Mouse (Mus musculus) kidney, embryonic 16.5 days (tissue): Measurements from ENCODE around the gene Dglucy. TPM values are rescaled to one million over a fixed set of nuclear protein-coding genes. Genes with fewer than 3 reads are reported as not detected.
A peak's percentile ranks its signal among the peaks of the same experiment; 100 is the strongest.

Source experiments
- ATAC-seq: fragments of 200-750 bp; cut with Nextera tagmentation; 2 replicates; pipeline ENCODE4 v1.8.0; 2017; ENCODE audit warnings: moderate TSS enrichment; ENCODE audit not compliant: low FRiP score, low TSS enrichment
- H3K27ac ChIP-seq: fragments of 300-500 bp; sonication (generic); 2 replicates; pipeline ENCODE4 v1.5.1; 2014; ENCODE audit warnings: low read length
- H3K27me3 ChIP-seq: fragments of 300-500 bp; sonication (generic); 2 replicates; pipeline ENCODE4 v1.6.1; 2014; ENCODE audit warnings: low read length, control low read depth, mixed read lengths; ENCODE audit not compliant: insufficient read depth
- H3K36me3 ChIP-seq: fragments of 300-500 bp; sonication (generic); 2 replicates; pipeline ENCODE4 v1.6.1; 2014; ENCODE audit warnings: low read length, control low read depth, mixed read lengths; ENCODE audit not compliant: insufficient read depth
- H3K4me1 ChIP-seq: fragments of 300-500 bp; sonication (generic); 2 replicates; pipeline ENCODE4 v1.6.1; 2014; ENCODE audit warnings: low read length, control low read depth, mixed read lengths; ENCODE audit not compliant: insufficient read depth
- H3K4me2 ChIP-seq: fragments of 300-500 bp; sonication (generic); replicated peaks from 2 replicates; pipeline ENCODE4 v1.6.1; 2014; ENCODE audit warnings: low read depth, low read length
- H3K4me3 ChIP-seq: fragments of 300-500 bp; sonication (generic); 2 replicates; pipeline ENCODE4 v1.5.1; 2014; ENCODE audit warnings: mild to moderate bottlenecking, low read length
- H3K9ac ChIP-seq: fragments of 300-500 bp; sonication (generic); replicated peaks from 2 replicates; pipeline ENCODE4 v1.6.1; 2014; ENCODE audit warnings: low read length
- H3K9me3 ChIP-seq: fragments of 300-500 bp; sonication (generic); 2 replicates; pipeline ENCODE4 v1.6.1; 2016; ENCODE audit warnings: low read length, control low read depth
- WGBS: fragments of 180-500 bp; shearing (Covaris S2); extraction: QIAGEN DNeasy Blood & Tissue Kit; methylation state at CpG from one replicate; pipeline ENCODE4 v1.1.7; 2014; 5-methylcytosine and 5-hydroxymethylcytosine counted together
- polyA plus RNA-seq: library from polyadenylated mRNA; unstranded; fragments of >200 nt; fragmentation: Nextera tagmentation; extraction: Ambion mirVana; gene quantifications from 2 replicates; pipeline ENCODE4 v1.2.1, GENCODE M21; 2015

Gene Dglucy
- polyA plus RNA-seq, 1 experiment from 2014 or later, result 3.9 TPM

DNA sequence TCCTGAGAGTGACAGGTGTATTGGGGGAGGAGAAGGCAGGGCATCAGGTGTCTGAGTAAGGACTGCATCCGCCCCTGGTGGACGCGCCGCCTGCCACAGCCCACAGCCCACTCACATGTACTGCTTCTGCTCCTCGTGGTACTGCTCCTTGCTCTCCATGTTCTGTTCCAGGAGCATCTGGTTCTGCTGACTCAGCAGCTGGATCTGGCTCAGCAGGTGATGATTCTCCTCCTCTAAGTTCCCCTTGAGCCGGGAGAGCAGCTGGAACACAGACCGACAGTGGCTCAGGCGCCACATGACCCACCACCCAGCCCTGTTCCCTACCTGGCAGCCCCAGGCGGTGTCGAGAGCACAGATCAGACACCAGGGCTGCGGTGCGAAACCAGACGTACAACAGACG, 152.8 kb downstream of the Dglucy start:
- Histone ChIP-seq H3K4me1 (no peaks in the 10 kb centered on the region), H3K27ac (no peak overlapping the region), H3K9ac (no peak overlapping the region), H3K4me3 (no peak overlapping the region), H3K36me3 (peaks cover 33% of the 10 kb centered on the region), H3K27me3 (no peaks in the 10 kb centered on the region), H3K4me2 (no peak overlapping the region), H3K9me3 (no peaks in the 10 kb centered on the region)
- 96% methylated on average over 14 of the region's 14 CpGs for WGBS
- no peak for ATAC-seq

- no peak for ATAC-seq
- H3K36me3 ChIP-seq, result peaks cover 22% of the 10 kb centered on the region
- 85% methylated on average over 5 of the region's 5 CpGs for WGBS
- H3K27ac ChIP-seq, result no peak overlapping the region
- H3K9ac ChIP-seq, result no peak overlapping the region
- no peak overlapping the region for H3K4me3 ChIP-seq
- no peaks in the 10 kb centered on the region for H3K27me3 ChIP-seq
- no peaks in the 10 kb centered on the region for H3K9me3 ChIP-seq
- no peak overlapping the region for H3K4me2 ChIP-seq
- 0 out of 2 replicates have a peak, but pooled peaks cover 3% of the 10 kb centered on the region for H3K4me1 ChIP-seq
Measured at GRCm38 (mm10) chr12:100934796-100935195, 155.9 kb downstream of the Dglucy start.

- peaks cover 24% of the 10 kb centered on the region for H3K36me3 ChIP-seq
- 0 out of 2 replicates have a peak, but pooled peaks cover 3% of the 10 kb centered on the region for H3K4me1 ChIP-seq
- H3K9me3 ChIP-seq, result no peaks in the 10 kb centered on the region
- H3K4me3 ChIP-seq, result no peak overlapping the region
- H3K9ac ChIP-seq, result no peak overlapping the region
- ATAC-seq, result peak; percentile 47
- no peak overlapping the region for H3K4me2 ChIP-seq
- H3K27ac ChIP-seq, result no peak overlapping the region
- no peaks in the 10 kb centered on the region for H3K27me3 ChIP-seq
- 21% methylated on average over 2 of the region's 2 CpGs for WGBS
Measured at GRCm38 (mm10) chr12:100936116-100936515, 157.3 kb downstream of the Dglucy start.

DNA sequence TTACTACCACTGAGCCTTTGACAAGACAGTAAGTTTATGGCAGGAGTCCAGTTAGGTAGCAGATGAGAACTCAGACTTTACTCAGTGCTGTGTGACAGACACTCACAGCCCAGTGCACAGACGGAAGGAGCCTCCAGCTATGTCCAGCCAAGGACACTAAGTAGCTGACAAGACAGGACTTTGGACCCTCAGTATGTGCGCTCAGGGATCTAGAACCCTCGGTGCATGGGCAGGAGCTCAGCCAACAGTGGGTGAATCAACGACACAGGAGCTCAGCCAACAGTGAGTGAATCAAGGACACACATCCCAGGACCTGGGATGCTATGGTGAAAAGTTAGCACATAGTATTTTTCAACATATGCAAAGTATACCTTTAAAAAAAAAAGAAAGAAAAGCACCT, 157.9 kb downstream of the Dglucy start:
- no peaks in the 10 kb centered on the region for H3K9me3 ChIP-seq
- H3K27me3 ChIP-seq, result no peaks in the 10 kb centered on the region
- H3K27ac ChIP-seq, result peak overlapping the region; percentile 44; the same call in 1 of the 2 replicates
- H3K36me3 ChIP-seq, result peaks cover 18% of the 10 kb centered on the region
- 85% methylated on average over 4 of the region's 4 CpGs for WGBS
- no peak overlapping the region for H3K4me2 ChIP-seq
- no peak overlapping the region; the same call in 1 of the 2 replicates for H3K9ac ChIP-seq
- 0 out of 2 replicates have a peak, but pooled peaks cover 3% of the 10 kb centered on the region for H3K4me1 ChIP-seq
- no peak overlapping the region for H3K4me3 ChIP-seq
- 0 out of 2 replicates have a peak, but pooled peaks have one; percentile 10 for ATAC-seq

DNA sequence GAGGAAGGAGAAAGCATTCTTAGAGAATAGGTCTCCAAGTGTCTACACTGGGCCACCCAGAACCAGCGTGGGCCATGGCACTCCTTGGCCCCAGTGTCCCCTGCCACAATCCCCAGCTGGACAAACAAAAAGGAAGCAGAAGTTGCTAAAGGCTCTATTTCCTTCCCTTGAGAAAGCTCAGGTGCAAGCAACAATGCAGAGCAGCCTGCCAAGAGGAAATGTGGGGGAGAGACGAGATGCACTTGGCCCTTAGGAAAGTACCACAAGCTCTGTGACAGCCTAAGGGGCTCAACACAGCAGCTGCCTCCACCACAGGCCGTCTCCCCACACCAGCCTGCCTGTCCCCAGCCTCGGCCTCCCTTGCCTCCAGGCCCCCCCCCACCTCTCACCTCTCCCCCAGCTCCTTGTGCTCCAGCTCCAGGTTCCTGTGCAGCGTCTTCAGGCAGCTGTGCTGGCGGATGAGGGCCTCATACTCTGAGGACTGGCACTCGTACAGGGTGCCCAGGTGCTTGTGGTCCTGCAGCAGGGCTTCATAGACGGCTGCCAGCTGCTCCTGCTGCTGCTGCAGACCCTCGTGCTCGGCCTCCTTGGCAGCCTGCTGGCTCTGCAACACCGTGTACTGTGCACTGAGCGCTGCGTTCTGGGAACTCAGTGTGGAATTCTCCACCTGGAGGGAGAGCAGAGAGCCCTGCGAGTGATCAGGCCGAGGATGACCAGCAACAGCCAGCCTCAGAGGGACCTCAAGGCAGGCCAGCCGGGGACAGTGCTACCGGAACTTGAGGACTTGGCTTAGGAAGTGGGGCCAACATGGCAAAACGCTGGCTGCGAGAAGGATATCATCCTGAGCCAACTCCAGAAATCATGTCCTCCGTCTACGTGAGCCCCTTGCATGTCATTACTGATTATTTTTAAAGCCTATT, 158.8 kb downstream of the Dglucy start:
- Histone ChIP-seq H3K9ac (peak overlapping the region; percentile 22; the same call in 1 of the 2 replicates), H3K4me1 (0 out of 2 replicates have a peak, but pooled peaks cover 3% of the 10 kb centered on the region), H3K4me3 (no peak overlapping the region), H3K27ac (peak overlapping the region; percentile 81), H3K9me3 (no peaks in the 10 kb centered on the region), H3K36me3 (peaks cover 15% of the 10 kb centered on the region; the same call in 1 of the 2 replicates), H3K27me3 (no peaks in the 10 kb centered on the region), H3K4me2 (no peak overlapping the region)
- peak; percentile 69; the same call in 1 of the 2 replicates for ATAC-seq
- WGBS, result 57% methylated on average over 21 of the region's 21 CpGs

GRCm38 (mm10) chr12:100941361-100941760, 162.5 kb downstream of the Dglucy start:
- Histone ChIP-seq H3K9me3 (no peaks in the 10 kb centered on the region), H3K9ac (no peak overlapping the region), H3K4me1 (0 out of 2 replicates have a peak, but pooled peaks cover 3% of the 10 kb centered on the region), H3K27me3 (no peaks in the 10 kb centered on the region), H3K4me3 (no peak overlapping the region), H3K27ac (no peak overlapping the region), H3K36me3 (peaks cover 25% of the 10 kb centered on the region), H3K4me2 (no peak overlapping the region)
- ATAC-seq, result no peak
- WGBS, result 87% methylated on average over 3 of the region's 3 CpGs

DNA sequence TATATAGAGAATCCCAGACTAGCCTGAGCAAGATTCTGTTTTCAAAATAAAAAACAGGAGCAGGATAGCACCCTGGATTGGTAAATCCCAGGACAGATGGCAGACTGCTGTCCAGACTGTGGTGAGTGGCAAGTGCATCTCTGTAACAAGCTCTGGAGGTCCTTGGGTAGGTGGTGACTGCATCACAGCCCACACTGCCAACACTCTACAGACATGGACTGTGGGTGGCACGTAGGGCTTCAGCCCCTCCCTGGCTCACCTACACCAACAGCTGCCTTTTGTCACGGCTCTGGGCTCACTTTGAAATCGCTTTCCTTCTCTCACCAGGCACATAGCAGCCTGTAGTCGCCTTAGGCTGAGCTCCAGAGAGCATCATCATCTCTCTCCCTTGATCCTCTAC, 164.3 kb downstream of the Dglucy start:
- H3K4me3 ChIP-seq, result no peak overlapping the region
- ATAC-seq, result no peak
- no peaks in the 10 kb centered on the region for H3K27me3 ChIP-seq
- peaks cover 42% of the 10 kb centered on the region for H3K36me3 ChIP-seq
- no peak overlapping the region for H3K27ac ChIP-seq
- no peaks in the 10 kb centered on the region for H3K4me1 ChIP-seq
- no peaks in the 10 kb centered on the region for H3K9me3 ChIP-seq
- 66% methylated on average over 4 of the region's 4 CpGs for WGBS
- H3K9ac ChIP-seq, result no peak overlapping the region
- H3K4me2 ChIP-seq, result no peak overlapping the region

GRCm38 (mm10) chr12:100944921-100945336, 166.1 kb downstream of the Dglucy start:
- Histone ChIP-seq H3K27me3 (no peaks in the 10 kb centered on the region), H3K9ac (no peak overlapping the region), H3K4me3 (no peak overlapping the region), H3K4me1 (no peaks in the 10 kb centered on the region), H3K4me2 (no peak overlapping the region), H3K36me3 (peaks cover 45% of the 10 kb centered on the region), H3K27ac (no peak overlapping the region), H3K9me3 (no peaks in the 10 kb centered on the region)
- 0 out of 2 replicates have a peak, but pooled peaks have one; percentile 15 for ATAC-seq
- WGBS, result 91% methylated on average over 21 of the region's 21 CpGs

GRCm38 (mm10) chr12:100945501-100945900, 166.6 kb downstream of the Dglucy start:
- Histone ChIP-seq H3K27ac (no peak overlapping the region), H3K4me1 (no peaks in the 10 kb centered on the region), H3K9ac (no peak overlapping the region), H3K9me3 (no peaks in the 10 kb centered on the region), H3K36me3 (peaks cover 41% of the 10 kb centered on the region), H3K4me3 (no peak overlapping the region), H3K27me3 (no peaks in the 10 kb centered on the region), H3K4me2 (no peak overlapping the region)
- 66% methylated on average over 12 of the region's 12 CpGs for WGBS
- ATAC-seq, result peak; percentile 11; the same call in 1 of the 2 replicates

GRCm38 (mm10) chr12:100945948-100946347, 167.1 kb downstream of the Dglucy start:
- Histone ChIP-seq H3K27ac (no peak overlapping the region), H3K4me1 (no peaks in the 10 kb centered on the region), H3K9me3 (no peaks in the 10 kb centered on the region), H3K4me3 (no peak overlapping the region), H3K9ac (no peak overlapping the region), H3K4me2 (no peak overlapping the region), H3K36me3 (peaks cover 39% of the 10 kb centered on the region), H3K27me3 (no peaks in the 10 kb centered on the region)
- no peak for ATAC-seq
- 81% methylated on average over 12 of the region's 12 CpGs for WGBS
